Mouse (Mus musculus) embryonic facial prominence, embryonic 12.5 days (tissue): ENCODE data around the gene Zmynd8. TPM values are rescaled to one million over a fixed set of nuclear protein-coding genes. Genes with fewer than 3 reads are reported as not detected.

Source experiments
- ATAC-seq: fragments of 200-750 bp; cut with Nextera tagmentation; 2 replicates; pipeline ENCODE4 v1.8.0; 2017; ENCODE audit not compliant: insufficient number of reproducible peaks, insufficient read depth, low FRiP score, low TSS enrichment
- H3K27ac ChIP-seq: fragments of 300-500 bp; sonication (generic); 2 replicates; pipeline ENCODE4 v1.5.1; 2016; ENCODE audit warnings: mild to moderate bottlenecking
- H3K27me3 ChIP-seq: fragments of 300-500 bp; sonication (generic); 2 replicates; pipeline ENCODE4 v1.6.1; 2016; ENCODE audit warnings: mild to moderate bottlenecking, moderate library complexity
- H3K36me3 ChIP-seq: fragments of 300-500 bp; sonication (generic); 2 replicates; pipeline ENCODE4 v1.6.1; 2016; ENCODE audit warnings: mild to moderate bottlenecking
- H3K4me1 ChIP-seq: fragments of 300-500 bp; sonication (generic); 2 replicates; pipeline ENCODE4 v1.6.1; 2016
- H3K4me2 ChIP-seq: fragments of 300-500 bp; sonication (generic); replicated peaks from 2 replicates; pipeline ENCODE4 v1.6.1; 2016; ENCODE audit warnings: mild to moderate bottlenecking, moderate library complexity
- H3K4me3 ChIP-seq: fragments of 300-500 bp; sonication (generic); 2 replicates; pipeline ENCODE4 v1.5.1; 2016; ENCODE audit warnings: mild to moderate bottlenecking
- H3K9ac ChIP-seq: fragments of 300-500 bp; sonication (generic); 2 replicates; pipeline ENCODE4 v1.6.1; 2016; ENCODE audit warnings: mild to moderate bottlenecking, moderate library complexity
- H3K9me3 ChIP-seq: fragments of 300-500 bp; sonication (generic); 2 replicates; pipeline ENCODE4 v1.6.1; 2016; ENCODE audit warnings: mild to moderate bottlenecking, moderate library complexity
- WGBS: fragments of 180-500 bp; shearing (Covaris S2); methylation state at CpG from one replicate; pipeline ENCODE4 v1.1.7; 2016; 5-methylcytosine and 5-hydroxymethylcytosine counted together
- polyA plus RNA-seq: library from polyadenylated mRNA; unstranded; fragments of >200 nt; fragmentation: Nextera tagmentation; extraction: Ambion mirVana; gene quantifications from 2 replicates; pipeline ENCODE4 v1.2.1, GENCODE M21; 2016

The Zmynd8 gene
- polyA plus RNA-seq, 1 experiment from 2014 or later: 64.2 TPM

DNA sequence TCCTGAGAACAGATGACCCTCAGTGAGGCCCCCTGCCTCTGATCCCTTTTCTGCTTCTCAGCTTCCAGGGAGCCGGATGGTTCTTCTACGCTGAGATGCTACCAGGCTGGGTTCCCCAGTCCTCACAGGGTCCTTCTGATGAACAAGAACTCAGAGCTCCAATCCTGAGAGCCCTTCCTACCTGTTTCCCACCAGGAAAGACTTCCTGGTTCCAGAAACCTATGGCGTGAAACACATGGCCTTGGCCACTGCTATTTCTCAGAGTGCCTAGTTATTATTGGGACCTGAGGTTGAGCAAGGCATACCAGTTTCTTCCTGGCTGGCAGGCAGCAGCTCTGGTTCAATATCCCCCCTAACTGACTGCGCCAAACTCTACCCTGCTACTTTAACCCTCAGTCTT, 3.1 kb downstream of the Zmynd8 start:
- Histone ChIP-seq H3K27me3 (no peaks in the 10 kb centered on the region), H3K9ac (no peak overlapping the region), H3K4me1 (peaks cover 32% of the 10 kb centered on the region), H3K36me3 (no peaks in the 10 kb centered on the region), H3K27ac (0 out of 2 replicates have a peak overlapping the region, but pooled peaks have one; percentile 4), H3K4me2 (no peak overlapping the region), H3K9me3 (no peaks in the 10 kb centered on the region), H3K4me3 (no peak overlapping the region)
- WGBS: 86% methylated on average over 4 of the region's 4 CpGs
- no peak for ATAC-seq

DNA sequence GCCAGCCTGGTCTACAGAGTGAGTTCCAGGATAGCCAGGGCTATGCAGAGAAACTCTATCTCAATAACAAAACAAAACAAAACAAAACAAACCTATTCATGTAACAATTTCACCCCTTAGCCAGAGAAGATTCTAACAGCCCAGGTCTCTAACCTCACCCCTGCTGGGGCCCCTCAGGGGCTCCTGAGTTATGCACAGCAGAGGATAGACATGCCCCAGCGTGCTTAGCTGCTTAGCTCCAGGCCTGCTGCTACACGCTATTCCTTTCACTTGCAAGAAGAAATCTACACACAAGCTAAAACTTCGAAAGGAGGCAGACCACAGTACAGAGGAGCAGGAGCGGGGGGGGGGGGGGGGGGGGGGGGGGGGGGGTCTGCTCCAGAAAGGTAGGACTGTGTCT, 4.3 kb downstream of the Zmynd8 start:
- H3K36me3 ChIP-seq: no peaks in the 10 kb centered on the region
- no peaks in the 10 kb centered on the region for H3K27me3 ChIP-seq
- WGBS: 33% methylated on average over 4 of the region's 4 CpGs
- H3K4me3 ChIP-seq: no peak overlapping the region
- 0 out of 2 replicates have a peak overlapping the region, but pooled peaks have one; percentile 23 for H3K27ac ChIP-seq
- H3K4me2 ChIP-seq: no peak overlapping the region
- H3K9me3 ChIP-seq: no peaks in the 10 kb centered on the region
- ATAC-seq: no peak
- H3K4me1 ChIP-seq: peaks cover 27% of the 10 kb centered on the region; the same call in 1 of the 2 replicates
- H3K9ac ChIP-seq: no peak overlapping the region

GRCm38 (mm10) chr2:165893232-165893631, 5.6 kb downstream of the Zmynd8 start:
- H3K4me1 ChIP-seq: peaks cover 26% of the 10 kb centered on the region
- H3K36me3 ChIP-seq: no peaks in the 10 kb centered on the region
- 97% methylated on average over 3 of the region's 3 CpGs for WGBS
- no peaks in the 10 kb centered on the region for H3K27me3 ChIP-seq
- no peak overlapping the region for H3K9ac ChIP-seq
- H3K27ac ChIP-seq: 0 out of 2 replicates have a peak overlapping the region, but pooled peaks have one; percentile 36
- H3K4me3 ChIP-seq: no peak overlapping the region
- H3K4me2 ChIP-seq: no peak overlapping the region
- H3K9me3 ChIP-seq: no peaks in the 10 kb centered on the region
- no peak for ATAC-seq

DNA sequence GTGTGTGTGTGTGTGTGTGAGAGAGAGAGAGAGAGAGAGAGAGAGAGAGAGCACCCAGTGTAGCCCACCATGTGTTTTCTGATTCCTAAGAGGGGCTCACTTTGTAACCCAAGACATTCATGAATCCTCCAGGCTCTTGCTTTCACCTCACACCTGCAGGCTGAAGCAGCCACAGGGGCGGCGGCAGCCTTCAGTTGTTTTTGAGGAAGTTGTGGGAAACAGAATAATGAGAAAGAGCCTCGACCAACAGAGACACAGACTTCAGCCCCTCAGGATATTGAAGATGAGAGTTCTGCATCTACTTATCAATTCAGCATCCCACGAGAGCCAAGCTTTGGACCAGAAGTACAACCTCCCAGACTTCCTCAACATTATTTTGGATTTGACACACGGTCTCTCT, 6.2 kb downstream of the Zmynd8 start:
- H3K27ac ChIP-seq: no peak overlapping the region
- H3K9ac ChIP-seq: no peak overlapping the region
- WGBS: 73% methylated on average over 5 of the region's 5 CpGs
- H3K9me3 ChIP-seq: no peaks in the 10 kb centered on the region
- no peak overlapping the region for H3K4me2 ChIP-seq
- no peak overlapping the region for H3K4me3 ChIP-seq
- H3K27me3 ChIP-seq: no peaks in the 10 kb centered on the region
- H3K36me3 ChIP-seq: no peaks in the 10 kb centered on the region
- no peak for ATAC-seq
- H3K4me1 ChIP-seq: peaks cover 32% of the 10 kb centered on the region

DNA sequence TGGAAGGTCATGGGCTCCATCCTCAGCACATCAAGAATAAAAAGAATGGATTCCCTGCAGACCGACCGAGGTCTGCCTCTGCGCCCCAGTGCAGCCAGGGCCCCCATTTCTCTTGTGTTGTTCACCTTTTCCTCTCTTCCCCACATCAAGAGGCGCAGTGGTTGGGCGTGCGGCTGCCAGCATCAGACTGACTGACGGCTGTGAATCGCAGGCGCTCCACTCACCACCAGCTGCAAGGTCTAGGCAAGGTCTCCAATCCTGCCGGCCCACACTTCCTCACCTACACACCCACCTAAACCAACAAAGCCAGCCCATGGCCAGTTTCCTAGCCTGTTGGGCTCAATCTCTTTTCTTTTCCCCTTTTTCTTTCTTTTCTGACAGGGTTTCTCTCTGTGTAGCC, 8.4 kb downstream of the Zmynd8 start:
- H3K9ac ChIP-seq: no peak overlapping the region
- no peak overlapping the region for H3K4me3 ChIP-seq
- H3K9me3 ChIP-seq: no peaks in the 10 kb centered on the region
- 0 out of 2 replicates have a peak overlapping the region, but pooled peaks have one; percentile 23 for H3K27ac ChIP-seq
- 85% methylated on average over 10 of the region's 10 CpGs for WGBS
- ATAC-seq: no peak
- H3K27me3 ChIP-seq: no peaks in the 10 kb centered on the region
- no peak overlapping the region for H3K4me2 ChIP-seq
- H3K36me3 ChIP-seq: no peaks in the 10 kb centered on the region
- H3K4me1 ChIP-seq: peaks cover 52% of the 10 kb centered on the region

DNA sequence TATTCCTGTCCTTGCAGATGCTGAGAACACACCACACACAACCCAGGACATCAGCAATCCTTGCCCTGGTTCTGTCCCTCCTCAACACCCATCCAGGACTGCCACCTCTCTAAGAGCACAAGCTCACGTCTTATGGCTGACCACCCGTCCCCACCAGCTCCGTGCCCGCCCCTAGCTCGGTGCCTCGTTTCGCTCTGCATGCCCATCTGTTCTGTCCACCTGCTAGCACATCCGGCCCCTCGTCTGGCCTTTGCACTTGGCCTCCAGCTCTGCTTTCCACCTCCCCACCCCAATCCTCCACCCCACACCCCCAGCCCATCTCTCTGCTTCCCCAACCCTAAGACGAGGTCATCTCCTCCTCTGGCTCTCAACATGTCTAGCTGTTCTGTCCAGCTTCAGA, 8.9 kb downstream of the Zmynd8 start:
- 0 out of 2 replicates have a peak overlapping the region, but pooled peaks have one; percentile 100 for H3K27ac ChIP-seq
- no peak overlapping the region for H3K4me2 ChIP-seq
- H3K9me3 ChIP-seq: no peaks in the 10 kb centered on the region
- no peak overlapping the region for H3K4me3 ChIP-seq
- H3K9ac ChIP-seq: no peak overlapping the region
- ATAC-seq: no peak
- no peaks in the 10 kb centered on the region for H3K27me3 ChIP-seq
- 81% methylated on average over 10 of the region's 10 CpGs for WGBS
- H3K36me3 ChIP-seq: no peaks in the 10 kb centered on the region
- H3K4me1 ChIP-seq: peaks cover 52% of the 10 kb centered on the region

DNA sequence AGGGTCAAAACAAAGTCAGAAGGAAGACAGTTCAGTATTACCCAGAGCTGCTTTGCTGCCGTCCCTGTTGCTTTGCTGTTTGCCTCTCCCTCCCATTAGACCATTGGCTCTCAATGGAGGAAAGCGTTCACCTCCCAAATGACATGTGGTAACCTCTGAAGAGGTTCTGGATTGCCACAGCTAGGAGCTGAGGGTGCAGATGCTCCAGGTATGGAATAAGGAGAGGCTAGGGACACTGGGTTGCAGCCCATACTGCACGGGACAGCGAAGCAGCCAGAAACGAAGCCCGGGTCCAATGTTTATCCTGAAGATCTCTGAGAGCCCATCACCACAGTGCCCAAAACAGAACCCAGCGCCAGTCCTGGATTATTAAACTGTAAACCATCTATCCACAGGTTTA, 9.6 kb downstream of the Zmynd8 start:
- Histone ChIP-seq H3K4me2 (no peak overlapping the region), H3K36me3 (no peaks in the 10 kb centered on the region), H3K4me3 (no peak overlapping the region), H3K9me3 (no peaks in the 10 kb centered on the region), H3K4me1 (peaks cover 56% of the 10 kb centered on the region), H3K27ac (peak overlapping the region; percentile 100), H3K9ac (no peak overlapping the region), H3K27me3 (no peaks in the 10 kb centered on the region)
- WGBS: 65% methylated on average over 7 of the region's 7 CpGs
- no peak for ATAC-seq

DNA sequence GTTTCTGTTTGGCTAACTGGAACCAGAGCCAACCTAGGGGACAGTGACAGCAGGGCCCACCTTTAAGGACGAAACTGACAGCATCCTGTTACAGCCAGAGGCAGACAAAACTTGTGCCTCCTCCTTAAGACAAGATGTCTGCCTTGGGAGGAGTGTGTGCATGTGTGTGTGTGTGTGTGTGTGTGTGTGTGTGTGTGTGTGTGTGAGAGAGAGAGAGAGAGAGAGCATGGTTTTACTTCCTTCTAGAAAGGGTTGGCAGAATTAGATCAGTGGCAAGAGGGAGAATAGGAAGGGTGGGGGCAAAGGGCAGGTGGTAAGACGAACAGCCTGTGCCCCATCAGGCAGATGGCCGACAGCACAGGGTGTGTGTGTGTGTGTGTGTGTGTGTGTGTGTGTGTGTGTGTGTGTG, 10.0 kb downstream of the Zmynd8 start:
- Histone ChIP-seq H3K9me3 (no peaks in the 10 kb centered on the region), H3K4me3 (no peak overlapping the region), H3K27me3 (no peaks in the 10 kb centered on the region), H3K9ac (peak overlapping the region; percentile 41; the same call in 1 of the 2 replicates), H3K4me1 (peaks cover 60% of the 10 kb centered on the region), H3K4me2 (peak overlapping the region; percentile 21; the same call in 1 of the 2 replicates), H3K27ac (peak overlapping the region; percentile 100), H3K36me3 (no peaks in the 10 kb centered on the region)
- ATAC-seq: no peak
- 13% methylated on average over 3 of the region's 3 CpGs for WGBS

- Histone ChIP-seq H3K27me3 (no peaks in the 10 kb centered on the region), H3K9me3 (no peaks in the 10 kb centered on the region), H3K4me2 (peak overlapping the region; percentile 21; the same call in 1 of the 2 replicates), H3K36me3 (no peaks in the 10 kb centered on the region), H3K4me1 (peaks cover 64% of the 10 kb centered on the region), H3K4me3 (0 out of 2 replicates have a peak overlapping the region, but pooled peaks have one; percentile 4), H3K9ac (peak overlapping the region; percentile 41), H3K27ac (peak overlapping the region; percentile 100)
- 10% methylated on average over 13 of the region's 13 CpGs for WGBS
- no peak for ATAC-seq
Measured at GRCm38 (mm10) chr2:165888396-165888795, 10.4 kb downstream of the Zmynd8 start.

DNA sequence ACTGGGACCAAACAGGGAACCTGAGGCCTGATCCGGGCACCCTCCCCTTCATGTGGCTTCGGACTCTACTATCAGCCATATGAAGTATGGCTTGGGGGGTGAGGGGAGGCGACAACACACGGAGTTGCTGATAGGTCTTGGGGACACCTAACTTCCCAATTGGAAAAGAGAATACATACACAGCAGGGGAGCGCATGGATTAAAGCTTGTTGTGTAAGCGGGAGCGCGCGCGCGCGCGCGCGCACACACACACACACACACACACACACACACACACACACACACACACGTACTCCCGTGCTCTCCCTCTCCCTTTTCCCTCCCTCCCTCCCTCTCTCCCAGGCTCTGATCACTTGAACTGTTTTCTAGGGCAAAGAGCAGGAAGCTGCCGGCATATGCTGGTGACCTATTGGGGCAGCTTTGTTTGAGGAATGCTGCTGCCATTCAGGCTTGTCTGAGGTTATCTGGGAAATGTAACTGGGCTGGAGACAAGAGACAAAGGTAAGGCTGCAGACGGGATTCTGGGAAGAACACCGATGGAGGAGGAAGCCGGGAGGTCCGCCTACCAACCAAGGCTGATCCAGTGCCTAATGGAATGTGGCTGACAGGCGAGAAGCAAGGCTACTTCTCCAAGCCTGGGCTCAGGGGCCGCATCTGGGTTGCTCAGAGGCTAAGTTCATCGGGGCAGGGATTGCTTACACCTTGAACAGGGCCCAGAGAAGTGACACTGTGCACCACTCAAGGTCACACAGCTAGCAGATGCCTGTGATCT, 11.8 kb downstream of the Zmynd8 start:
- Histone ChIP-seq H3K4me1 (peaks cover 78% of the 10 kb centered on the region), H3K4me3 (no peak overlapping the region), H3K4me2 (peak overlapping the region; percentile 1; the same call in 1 of the 2 replicates)

DNA sequence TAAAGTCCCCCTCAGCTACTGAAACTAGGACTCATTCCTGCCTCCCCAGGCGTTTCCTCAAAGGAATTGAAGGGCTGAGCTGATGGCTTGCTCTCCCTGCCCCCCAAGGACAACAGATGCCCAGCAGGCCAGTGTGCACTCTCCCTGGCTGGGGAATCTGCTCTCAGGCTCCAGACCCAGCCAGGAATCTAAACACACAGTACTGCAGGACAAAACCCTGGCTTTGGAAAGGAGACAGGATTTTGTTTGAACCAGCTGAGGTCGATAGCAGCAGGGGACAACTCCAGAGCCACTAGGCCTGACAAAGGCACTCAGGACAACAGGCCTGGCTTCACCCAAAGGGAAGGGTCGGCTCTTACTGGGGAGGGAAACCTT, 12.3 kb downstream of the Zmynd8 start:
- H3K4me3 ChIP-seq: no peak overlapping the region
- no peak for ATAC-seq

More for the DNA sequence above, 11.8 kb downstream of the Zmynd8 start:
- Histone ChIP-seq H3K27me3 (no peaks in the 10 kb centered on the region), H3K9me3 (no peaks in the 10 kb centered on the region), H3K36me3 (no peaks in the 10 kb centered on the region), H3K9ac (peak overlapping the region; percentile 41), H3K27ac (peak overlapping the region; percentile 100)
- no peak for ATAC-seq
- 8% methylated on average over 16 of the region's 25 CpGs for WGBS

DNA sequence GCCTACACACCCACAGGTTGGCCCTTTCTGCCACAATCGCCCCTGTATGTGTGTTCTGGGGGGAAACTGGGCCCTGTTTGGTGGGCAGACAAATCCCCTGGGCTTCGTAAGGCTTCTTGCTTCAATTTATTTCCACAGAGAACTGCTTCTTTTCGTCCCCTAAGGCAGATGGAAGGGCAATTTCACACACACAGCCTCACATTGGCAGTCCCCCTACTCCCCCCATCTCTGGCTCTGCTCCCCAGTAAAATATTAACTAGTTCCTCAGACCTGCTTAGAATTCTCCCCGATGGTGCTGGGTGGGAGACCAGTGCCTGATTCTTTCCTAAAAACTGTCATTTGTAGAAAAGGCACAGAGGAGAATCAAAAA, 12.9 kb downstream of the Zmynd8 start:
- H3K27ac ChIP-seq: peak overlapping the region; percentile 100
- no peak overlapping the region for H3K4me3 ChIP-seq
- no peak for ATAC-seq
- WGBS: 20% methylated on average over 4 of the region's 4 CpGs
- H3K9ac ChIP-seq: peak overlapping the region; percentile 61
- H3K4me1 ChIP-seq: peaks cover 89% of the 10 kb centered on the region
- H3K27me3 ChIP-seq: no peaks in the 10 kb centered on the region
- no peaks in the 10 kb centered on the region for H3K36me3 ChIP-seq
- H3K9me3 ChIP-seq: no peaks in the 10 kb centered on the region
- no peak overlapping the region for H3K4me2 ChIP-seq

More for the DNA sequence above, 12.3 kb downstream of the Zmynd8 start:
- Histone ChIP-seq H3K9ac (peak overlapping the region; percentile 33; the same call in 1 of the 2 replicates), H3K27me3 (no peaks in the 10 kb centered on the region), H3K27ac (peak overlapping the region; percentile 100), H3K4me1 (peaks cover 84% of the 10 kb centered on the region), H3K36me3 (no peaks in the 10 kb centered on the region), H3K4me2 (0 out of 2 replicates have a peak overlapping the region, but pooled peaks have one; percentile 1), H3K9me3 (no peaks in the 10 kb centered on the region)
- 9% methylated on average over 3 of the region's 3 CpGs for WGBS
